Mouse (Mus musculus) cortical plate, adult 2 months (tissue): ENCODE measurements at regions not wholly inside any gene's neighbourhood (a gene's known extent, or its start where the extent isn't known, plus 50 kb on each side); places are given as distances from the start of the nearest gene placed in this dataset.

ENCODE experiments used
- CTCF ChIP-seq: fragments of 200-500 bp; IDR thresholded peaks from 2 replicates; pipeline ENCODE4 v1.5.1; 2011; ENCODE audit warnings: mild to moderate bottlenecking, control low read depth, low read length; ENCODE audit not compliant: insufficient read depth; ENCODE audit errors: extremely low read depth
- POLR2A ChIP-seq: fragments of 200-500 bp; IDR thresholded peaks from 2 replicates; pipeline ENCODE4 v1.6.1; 2011; ENCODE audit warnings: mild to moderate bottlenecking, low read length, control low read depth; ENCODE audit not compliant: insufficient read depth; ENCODE audit errors: extremely low read depth

DNA sequence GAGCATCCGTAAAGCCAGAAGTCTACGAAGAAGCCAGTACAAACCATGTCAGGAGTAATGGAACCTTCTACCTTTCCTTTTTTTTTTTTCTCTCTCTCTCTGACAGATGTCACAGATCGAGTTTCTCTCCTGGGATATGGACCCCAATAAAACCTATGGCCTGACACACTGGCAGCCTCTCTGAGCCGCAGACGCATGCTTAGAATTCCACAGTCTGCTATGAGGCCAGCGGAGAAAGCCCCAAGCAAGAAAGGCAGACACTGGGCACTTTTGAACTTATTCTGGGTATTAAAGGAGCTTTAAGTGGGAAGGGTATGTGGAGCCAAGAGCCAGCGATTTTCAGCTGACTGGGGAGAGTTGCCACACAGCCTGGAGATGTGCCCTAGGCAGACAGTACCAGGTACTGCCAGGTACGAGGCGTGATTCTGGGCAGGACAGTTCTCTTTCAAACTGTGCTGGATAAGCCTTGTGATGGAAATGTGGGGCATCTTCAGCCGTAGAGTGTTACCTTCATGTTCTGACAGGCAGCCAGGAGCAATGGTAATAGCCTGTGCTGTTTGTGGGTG, 271.8 kb downstream of the Foxo1 start:
- TF ChIP-seq CTCF (no peak), POLR2A (no peak)
